In the genomic region with DNA sequence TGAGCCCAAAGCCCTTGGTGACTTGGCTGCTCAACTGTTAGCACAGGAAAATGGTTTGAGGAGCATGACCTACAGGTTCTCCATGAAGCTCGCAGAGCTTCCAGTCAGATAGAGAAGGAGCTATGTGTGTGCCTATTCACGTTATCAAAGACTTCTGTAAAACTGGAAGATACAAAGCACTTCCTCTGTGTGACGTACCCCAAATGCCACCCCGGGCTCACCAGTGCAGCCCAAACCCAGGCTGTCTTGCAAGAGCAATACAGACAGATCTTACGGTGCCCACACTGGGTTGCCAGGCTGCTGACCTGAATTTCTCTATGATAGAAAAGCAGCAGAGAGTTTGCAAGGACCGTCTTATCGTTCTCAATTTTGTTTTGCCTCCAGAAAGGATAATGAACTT, we compare ENCODE assay signal across 36 mouse cellular contexts.
DNase-seq lines count a peak whose midpoint lies in the region; ATAC-seq and TF ChIP-seq lines count a peak whose summit lies in the region.
"Had no signal": no experiment of that assay in that cellular context is flagged by ENCODE, and none has a peak within 500 bp of the region (broad histone marks: within the 10 kb centered on the region; RNA-seq: fewer than 3 reads in every experiment).

No protein-coding gene starts in this region.

- H3K4me1 ChIP-seq in liver, embryonic 11.5 days (replicated peaks; ENCODE audit: control insufficient read depth, insufficient read depth, low read length): no peaks in the 10 kb centered on the region
- H3K4me1 ChIP-seq in thymus, adult 2 months (replicated peaks; ENCODE audit: control insufficient read depth, insufficient read depth, low read length): peaks cover 10% of the 10 kb centered on the region

- H3K9me3 ChIP-seq in liver, embryonic 11.5 days (ENCODE audit: control insufficient read depth, low read length): no peaks in the 10 kb centered on the region
- H3K9me3 ChIP-seq: embryonic facial prominence, embryonic 13.5 days; forebrain, embryonic 12.5 days; G1E; heart, embryonic 13.5 days; limb, embryonic 15.5 days; megakaryocyte, embryonic 14.5 days; midbrain, embryonic 13.5 days; stomach, embryonic 15.5 days had no signal

- no peaks in the 10 kb centered on the region for H3K27me3 ChIP-seq in liver, embryonic 11.5 days (replicated peaks; ENCODE audit: control insufficient read depth, insufficient read depth, low read length)
- H3K27me3 ChIP-seq in thymus, adult 2 months (ENCODE audit: control insufficient read depth, insufficient read depth, low read length): no peaks in the 10 kb centered on the region
- H3K27me3 ChIP-seq: embryonic facial prominence, embryonic 13.5 days; forebrain, embryonic 12.5 days; heart, embryonic 13.5 days; limb, embryonic 15.5 days; Patski; stomach, embryonic 15.5 days had no signal

- TF ChIP-seq POLR2A in thymus, adult 2 months (IDR thresholded peaks at IDR 0.05; ENCODE audit: control insufficient read depth, extremely low read depth, insufficient read depth, low read length, poor library complexity): no peak

- TF ChIP-seq CTCF in thymus, adult 2 months (IDR thresholded peaks at IDR 0.05; ENCODE audit: borderline replicate concordance, control insufficient read depth, extremely low read depth, insufficient read depth, low read length, poor library complexity): no peak

- H3K4me2 ChIP-seq in liver, embryonic 11.5 days: no peak overlapping the region
- H3K4me2 ChIP-seq: embryonic facial prominence, embryonic 13.5 days; forebrain, embryonic 12.5 days; heart, embryonic 13.5 days; limb, embryonic 15.5 days; midbrain, embryonic 13.5 days; stomach, embryonic 15.5 days had no signal

- ATAC-seq in liver, embryonic 11.5 days (replicated peaks; ENCODE audit: low FRiP score): no peak
- ATAC-seq in granulocyte monocyte progenitor cell, adult 5-6 weeks (replicated peaks; ENCODE audit: poor library complexity, severe bottlenecking): peak; percentile 58; the same call in 1 of the 2 replicates
- ATAC-seq: forebrain, postnatal 0 days; hindbrain, postnatal 0 days; intestine, embryonic 16.5 days; midbrain, embryonic 13.5 days; Patski had no signal

- H3K4me3 ChIP-seq in liver, embryonic 11.5 days (ENCODE audit: low read depth, low read length): no peak overlapping the region
- no peak overlapping the region for H3K4me3 ChIP-seq in thymus, adult 2 months (ENCODE audit: control insufficient read depth, insufficient read depth, low read length)
- H3K4me3 ChIP-seq: embryonic facial prominence, embryonic 13.5 days; forebrain, embryonic 12.5 days; heart, adult 2 months; heart, embryonic 13.5 days; limb, embryonic 15.5 days; megakaryocyte, embryonic 14.5 days; midbrain, embryonic 13.5 days; stomach, embryonic 15.5 days had no signal

- no peaks in the 10 kb centered on the region for H3K36me3 ChIP-seq in liver, embryonic 11.5 days (ENCODE audit: control insufficient read depth, insufficient read depth, low read length)
- H3K36me3 ChIP-seq in thymus, adult 2 months (ENCODE audit: control insufficient read depth, insufficient read depth, low read length): no peaks in the 10 kb centered on the region
- H3K36me3 ChIP-seq: embryonic facial prominence, embryonic 13.5 days; forebrain, embryonic 12.5 days; G1E; heart, embryonic 13.5 days; limb, embryonic 15.5 days; midbrain, embryonic 13.5 days; stomach, embryonic 15.5 days had no signal

- 70% methylated on average over 7 of the region's 7 CpGs for WGBS in liver, embryonic 11.5 days
- WGBS in thymus, adult 2 months: 49% methylated on average over 7 of the region's 7 CpGs

- H3K27ac ChIP-seq in liver, embryonic 11.5 days (ENCODE audit: low read depth, low read length): no peak overlapping the region
- no peak overlapping the region for H3K27ac ChIP-seq in thymus, adult 2 months (ENCODE audit: control insufficient read depth, insufficient read depth, low read length)
- H3K27ac ChIP-seq: embryonic facial prominence, embryonic 13.5 days; forebrain, embryonic 12.5 days; heart, adult 2 months; heart, embryonic 13.5 days; hindbrain, postnatal 0 days; kidney, postnatal 0 days; limb, embryonic 15.5 days; midbrain, embryonic 13.5 days; stomach, embryonic 15.5 days had no signal

- peak; percentile 8 to 17 for DNase-seq in cerebellum, postnatal 25 days
- no peak for DNase-seq in cerebellum, postnatal 4 days (ENCODE audit: low spot score in 2 of 2)
- peak; percentile 12 for DNase-seq in liver, embryonic 11.5 days (ENCODE audit: low spot score)
- DNase-seq in liver: no peak
- DNase-seq in B cell, adult 2 months: peak; percentile 17 to 23
- DNase-seq in thymus, adult 2 months: no peak
- DNase-seq in adrenal gland, postnatal 10 days: no peak
- DNase-seq: adrenal gland, postnatal 25 days; cerebellum, adult 18-20 months; cerebellum, postnatal 10 days; embryo, embryonic 11 days; forebrain, postnatal 0 days; gastrocnemius, postnatal 14 days; heart, adult 2 months; heart, postnatal 14 days; kidney, adult 8-10 months; kidney, postnatal 4 days; layer of hippocampus, postnatal 36 days; left cerebral cortex, postnatal 4 days; lung, postnatal 36 days; right cerebral cortex, postnatal 25 days; thymus, adult 18-20 months; thymus, postnatal 36 days had no signal

- no peak overlapping the region for H3K9ac ChIP-seq in liver, embryonic 11.5 days (ENCODE audit: low read depth, low read length)
- H3K9ac ChIP-seq: embryonic facial prominence, embryonic 13.5 days; forebrain, embryonic 12.5 days; forebrain, postnatal 0 days; heart, embryonic 13.5 days; limb, embryonic 15.5 days; midbrain, embryonic 13.5 days; stomach, embryonic 15.5 days had no signal

Comparison
In these comparisons a context has a peak if more than half of its experiments do, and no peak if none do; other contexts are left out.
1. DNase-seq: peak in cerebellum, postnatal 25 days (2 of 2), liver, embryonic 11.5 days (single experiment) and B cell, adult 2 months (2 of 2); none in cerebellum, postnatal 4 days (0 of 2), liver (single experiment), thymus, adult 2 months (single experiment) and adrenal gland, postnatal 10 days (single experiment).